Mouse (Mus musculus) Patski (cell line): ENCODE measurements around the gene Slc39a7. TPM values are rescaled to one million over a fixed set of nuclear protein-coding genes. Genes with fewer than 3 reads are reported as not detected.

Source experiments
- ATAC-seq: fragments of 100-300 bp; one replicate; pipeline ENCODE4 v1.8.0; 2021
- CTCF ChIA-PET: fragments of 350-600 bp; sonication (Branson Sonifier 250); formaldehyde crosslinking; loops from one replicate; lab custom pipeline; 2022; ENCODE audit warnings: inconsistent platforms; lab: Charles Lee
- POLR2A ChIA-PET: fragments of 350-600 bp; sonication (Branson Sonifier 250); formaldehyde crosslinking; loops from one replicate; lab custom pipeline; 2022; ENCODE audit warnings: antibody characterized with exemption, inconsistent platforms; lab: Charles Lee
- DNase-seq: peaks from one replicate; pipeline ENCODE4 v3.0.0-alpha.2; 2011; ENCODE audit warnings: low read depth, low spot score
- H3K27me3 ChIP-seq: fragments of 371-371 bp; one replicate; pipeline ENCODE4 v1.5.1; 2021
- CTCF ChIP-seq: fragments of 100-300 bp; IDR thresholded peaks from one replicate; pipeline ENCODE4 v1.5.1; 2021
- in situ Hi-C: fragments of 300-500 bp; cut with MboI; formaldehyde crosslinking; loops from 3 replicates; pipeline ENCODE4 v1.11.1; 2018; ENCODE audit warnings: low pct_unique_long_range_greater_than_20kb, mixed read lengths
- polyA plus RNA-seq: library from polyadenylated mRNA; unstranded; gene quantifications from one replicate; pipeline ENCODE4 v1.2.3, GENCODE M21; 2021

Slc39a7 gene
- polyA plus RNA-seq, 1 experiment from 2014 or later, result 189 TPM

DNA sequence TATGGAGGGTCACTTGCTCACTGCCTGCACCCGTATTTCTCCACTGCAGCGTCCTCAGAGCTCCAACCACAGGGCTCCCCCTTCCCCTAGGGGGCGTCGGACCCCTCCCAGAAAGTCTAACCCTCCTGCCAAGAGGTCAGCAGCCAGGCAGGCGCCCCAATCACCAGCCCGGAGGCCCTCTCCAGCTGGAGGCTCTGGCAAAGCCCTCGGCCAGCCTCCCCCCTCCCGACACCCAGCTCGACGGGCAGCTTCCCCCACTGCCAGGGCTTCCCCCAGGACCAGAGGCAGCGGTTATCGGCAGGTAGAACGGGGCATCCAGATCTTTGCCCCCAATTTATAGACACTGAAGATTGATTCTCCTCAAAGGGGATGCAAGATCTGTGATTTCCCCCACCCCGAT, 14.5 kb upstream of the Slc39a7 start:
- DNase-seq (no peak), ATAC-seq (no peak)
- peaks cover 5% of the 10 kb centered on the region for H3K27me3 ChIP-seq
- ChIA-PET CTCF (no interaction called here), POLR2A (no interaction called here)
- in situ Hi-C loops, result no loop called here
- TF ChIP-seq CTCF, result no peak

DNA sequence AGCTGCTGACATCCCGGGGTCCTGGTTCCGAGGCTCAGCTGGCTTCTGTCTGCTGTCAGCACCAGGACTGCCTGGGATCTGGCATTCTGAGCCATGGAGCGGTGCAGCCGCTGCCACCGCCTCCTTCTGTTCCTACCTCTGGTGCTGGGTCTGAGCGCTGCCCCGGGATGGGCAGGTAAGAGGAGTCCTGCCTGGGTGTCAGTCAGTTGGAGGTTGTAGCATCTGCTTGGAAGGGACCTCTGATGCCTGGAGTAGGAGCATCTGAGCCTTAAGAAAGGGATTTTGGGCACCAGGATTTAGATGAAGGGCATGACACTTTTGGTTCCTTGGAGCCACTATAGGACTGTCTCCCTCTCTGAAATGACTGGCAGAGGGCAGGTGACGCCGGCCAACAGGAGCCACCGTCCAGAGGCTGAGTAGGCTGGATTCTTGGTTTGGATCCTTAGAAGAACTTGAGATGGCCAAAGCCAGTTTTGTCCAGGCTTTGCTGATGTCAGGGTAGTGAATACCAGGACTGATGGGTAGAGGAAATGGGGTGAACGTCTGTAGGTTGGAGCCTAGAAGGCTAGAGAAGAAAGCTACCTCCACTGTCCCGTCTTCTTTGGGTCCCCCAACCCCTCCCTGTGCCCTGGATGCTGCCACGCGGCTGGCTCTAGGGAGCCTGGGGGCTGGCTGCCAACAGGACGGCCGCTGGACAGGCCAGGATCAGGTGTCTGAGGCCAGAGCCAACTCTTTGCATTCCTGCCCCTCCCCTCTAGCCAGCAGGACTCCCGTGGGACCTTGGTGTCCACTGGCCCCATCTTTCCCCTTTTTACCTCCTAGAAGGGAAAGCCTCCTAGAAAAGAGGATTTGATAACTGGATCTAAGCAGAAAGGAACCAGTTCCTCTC, 8.3 kb upstream of the Slc39a7 start:
- H3K27me3 ChIP-seq, result peaks cover 7% of the 10 kb centered on the region
- DNase-seq (no peak), ATAC-seq (no peak)
- in situ Hi-C loops, result no loop called here
- no peak for TF ChIP-seq CTCF
- ChIA-PET POLR2A (no interaction called here), CTCF (no interaction called here)

- no peak for TF ChIP-seq CTCF
- peaks cover 7% of the 10 kb centered on the region for H3K27me3 ChIP-seq
- ChIA-PET POLR2A (no interaction called here), CTCF (no interaction called here)
- ATAC-seq, result no peak
- no peak for DNase-seq
- in situ Hi-C loops, result no loop called here
Observed at GRCm38 (mm10) chr17:34038878-34039561, 7.5 kb upstream of the Slc39a7 start, which contains the start of gene Col11a2. TSS of gene Col11a2 (plus strand) at chr17:34039437.

DNA sequence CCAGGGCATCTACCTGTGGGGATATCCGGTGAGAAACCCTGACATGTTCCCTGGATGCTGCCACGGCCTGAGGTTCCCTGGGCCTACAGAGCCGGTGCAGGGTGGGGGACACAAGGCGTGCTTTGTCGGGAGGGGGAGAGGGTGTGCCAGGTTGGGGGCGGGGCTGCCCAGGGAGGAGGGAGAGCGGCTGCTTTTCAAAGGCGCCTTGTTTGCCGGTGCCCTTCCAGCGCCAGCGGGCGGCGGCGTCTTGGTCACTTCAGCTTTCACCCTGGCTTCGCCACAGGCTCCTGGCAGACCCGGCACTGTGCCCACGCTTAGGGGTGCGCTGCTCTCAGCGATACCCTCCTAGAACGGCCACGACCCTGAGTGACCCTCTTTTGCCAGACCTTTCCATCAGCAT, 7.0 kb upstream of the Slc39a7 start:
- peaks cover 7% of the 10 kb centered on the region for H3K27me3 ChIP-seq
- DNase-seq (no peak), ATAC-seq (no peak)
- POLR2A ChIA-PET, result no interaction called here
- TF ChIP-seq CTCF, result no peak
- CTCF ChIA-PET, result no interaction called here
- in situ Hi-C loops, result no loop called here

- in situ Hi-C loops, result no loop called here
- ChIA-PET POLR2A (no interaction called here), CTCF (no interaction called here)
- TF ChIP-seq CTCF, result no peak
- no peak for DNase-seq
- no peak for ATAC-seq
- H3K27me3 ChIP-seq, result peaks cover 7% of the 10 kb centered on the region
Observed at GRCm38 (mm10) chr17:34037241-34037640, 5.8 kb upstream of the Slc39a7 start.

DNA sequence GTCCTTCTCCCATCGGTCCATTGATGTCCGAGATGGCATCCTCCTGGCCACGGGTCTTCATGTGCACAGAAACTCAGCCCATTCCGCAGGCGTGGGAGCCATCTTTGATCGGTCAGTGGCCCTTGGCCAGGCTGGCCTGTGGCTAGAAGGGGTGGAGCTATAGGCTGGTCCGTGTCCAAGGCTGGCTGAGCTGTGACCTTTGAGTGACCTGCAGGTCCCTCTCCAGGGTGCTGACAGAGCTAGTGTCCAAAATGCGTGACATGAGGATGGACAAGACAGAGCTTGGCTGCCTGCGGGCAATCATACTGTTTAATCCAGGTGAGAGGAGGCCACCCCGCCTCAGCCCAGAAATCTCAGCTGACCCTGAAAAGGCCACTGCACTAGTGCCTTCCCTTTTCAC, 5.2 kb upstream of the Slc39a7 start:
- in situ Hi-C loops, result no loop called here
- ChIA-PET POLR2A (no interaction called here), CTCF (no interaction called here)
- ATAC-seq (no peak), DNase-seq (no peak)
- TF ChIP-seq CTCF, result no peak
- H3K27me3 ChIP-seq, result peaks cover 7% of the 10 kb centered on the region

DNA sequence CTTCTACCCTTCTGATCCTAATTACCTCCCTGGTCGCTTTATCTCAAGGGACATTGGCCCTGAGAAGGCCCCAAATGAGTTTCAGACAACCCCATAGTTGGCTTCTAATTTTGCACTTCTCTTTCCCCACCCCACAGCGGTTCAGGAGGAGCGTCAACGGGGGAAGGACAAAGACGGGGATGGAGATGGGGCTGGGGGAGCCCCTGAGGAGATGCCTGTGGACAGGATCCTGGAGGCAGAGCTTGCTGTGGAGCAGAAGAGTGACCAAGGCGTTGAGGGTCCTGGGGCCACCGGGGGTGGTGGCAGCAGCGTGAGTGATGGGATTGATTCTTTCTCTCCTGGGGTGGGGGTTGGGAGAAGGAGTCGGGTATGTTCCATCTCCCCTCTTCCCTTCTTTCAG, 4.0 kb upstream of the Slc39a7 start:
- DNase-seq (no peak), ATAC-seq (no peak)
- no peaks in the 10 kb centered on the region for H3K27me3 ChIP-seq
- TF ChIP-seq CTCF, result no peak
- ChIA-PET POLR2A (no interaction called here), CTCF (no interaction called here)
- in situ Hi-C loops, result no loop called here

- no peak for TF ChIP-seq CTCF
- CTCF ChIA-PET, result interaction anchor here (1.3 to 1.7 kb wide), 2 partner anchors 101 to 136 kb away, joined by 5 to 6 read pairs; no protein-coding TSS in a partner anchor
- in situ Hi-C loops, result no loop called here
- POLR2A ChIA-PET, result no interaction called here
- no peak for ATAC-seq
- no peaks in the 10 kb centered on the region for H3K27me3 ChIP-seq
- DNase-seq, result no peak
Observed at GRCm38 (mm10) chr17:34034064-34034463, 2.6 kb upstream of the Slc39a7 start.

- H3K27me3 ChIP-seq, result no peaks in the 10 kb centered on the region
- no peak for ATAC-seq
- POLR2A ChIA-PET, result no interaction called here
- no peak for DNase-seq
- in situ Hi-C loops, result no loop called here
- CTCF ChIA-PET, result interaction anchor here (1.7 kb wide), 1 partner anchor 137 kb away, joined by 6 read pairs; no protein-coding TSS in a partner anchor
- no peak for TF ChIP-seq CTCF
Observed at GRCm38 (mm10) chr17:34033441-34033840, 2.0 kb upstream of the Slc39a7 start.

DNA sequence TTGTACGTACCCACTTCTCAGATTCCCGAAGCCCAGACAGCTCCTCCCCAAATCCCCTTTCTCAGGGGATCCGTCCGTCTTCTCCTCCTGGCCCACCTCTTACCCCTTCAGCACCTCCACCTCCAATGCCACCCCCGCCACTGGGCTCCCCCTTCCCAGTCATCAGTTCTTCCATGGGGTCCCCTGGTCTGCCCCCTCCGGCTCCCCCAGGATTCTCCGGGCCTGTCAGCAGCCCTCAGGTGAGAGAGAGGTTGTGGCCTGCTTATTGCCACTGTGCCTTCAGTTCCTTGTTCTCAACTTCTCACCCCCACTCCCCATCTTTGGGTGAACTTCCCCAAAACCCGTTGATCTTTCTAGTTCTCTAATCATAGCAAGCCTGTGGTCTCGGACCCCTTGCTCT, 1.3 kb upstream of the Slc39a7 start:
- DNase-seq (no peak), ATAC-seq (no peak)
- POLR2A ChIA-PET, result interaction anchor here (1.3 kb wide), 1 partner anchor 10 kb away, joined by 5 read pairs; no protein-coding TSS in a partner anchor
- H3K27me3 ChIP-seq, result no peaks in the 10 kb centered on the region
- no peak for TF ChIP-seq CTCF
- CTCF ChIA-PET, result no interaction called here
- in situ Hi-C loops, result no loop called here

DNA sequence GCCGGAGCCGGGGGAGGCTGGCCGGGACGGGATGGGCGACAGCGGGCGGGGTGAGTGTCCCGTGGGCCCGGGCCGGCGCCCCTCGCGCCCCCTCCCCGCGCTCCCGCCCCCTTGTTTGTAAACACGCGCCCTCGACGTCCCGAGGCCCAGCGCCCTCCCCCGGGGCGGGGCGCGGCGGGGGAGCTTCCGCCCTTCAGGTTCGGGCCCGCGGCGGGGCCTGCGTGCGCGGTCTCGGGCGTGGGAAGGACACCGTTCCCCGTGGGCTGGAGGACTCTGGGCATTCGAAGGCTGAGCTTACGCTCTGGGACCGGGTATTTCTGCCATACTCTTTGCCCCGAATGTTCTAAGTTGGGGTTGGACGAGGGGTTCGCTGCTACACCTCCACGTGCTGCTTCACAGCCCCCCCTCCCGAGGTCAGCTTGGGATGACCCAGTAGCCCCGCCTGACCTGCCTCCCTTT, 721 bp upstream of the Slc39a7 start:
- no peaks in the 10 kb centered on the region for H3K27me3 ChIP-seq
- CTCF ChIA-PET, result interaction anchor here (1.1 kb wide), 1 partner anchor 10 kb away, joined by 3 read pairs; no protein-coding TSS in a partner anchor
- POLR2A ChIA-PET, result interaction anchor here (0.7 to 1.3 kb wide), 2 partner anchors 10 to 80 kb away, joined by 3 to 5 read pairs; no protein-coding TSS in a partner anchor
- peak; percentile 16 for ATAC-seq
- in situ Hi-C loops, result no loop called here
- no peak for TF ChIP-seq CTCF
- DNase-seq, result no peak
